Mouse (Mus musculus): ENCODE measurements around the gene Spock1. TPM values are rescaled to one million over a fixed set of nuclear protein-coding genes. Genes with fewer than 3 reads are reported as not detected.

Spock1 gene
- 12.0 and 13.1 TPM in 2 replicates for polyA plus RNA-seq (2015; fragmentation: Nextera tagmentation; extraction: Ambion mirVana)

- H3K4me1 ChIP-seq, result peaks cover 17% of the 10 kb centered on the region
- WGBS, result under 1% methylated on average over 32 of the region's 32 CpGs
- peak within 1 kb of the TSS; percentile 49 for H3K9ac ChIP-seq
- peaks cover 43% of the 10 kb centered on the region for H3K27me3 ChIP-seq
- H3K9me3 ChIP-seq, result no peaks in the 10 kb centered on the region
- ATAC-seq (ENCODE audit: insufficient number of reproducible peaks, insufficient read depth, low FRiP score, low TSS enrichment, low read depth), result peak; percentile 48; the same call in 1 of the 2 replicates
- H3K27ac ChIP-seq, result no peak within 1 kb of the TSS
- H3K4me3 ChIP-seq, result peak within 1 kb of the TSS; percentile 45
- H3K36me3 ChIP-seq, result no peaks in the 10 kb centered on the region
- peak within 1 kb of the TSS; percentile 76 for H3K4me2 ChIP-seq
Observed at GRCm38 (mm10) chr13:57908266-57908582, at the start of gene Spock1. Gene Spock1, minus strand, starts transcription at chr13:57908332.

- no peak overlapping the region for H3K9ac ChIP-seq
- H3K4me3 ChIP-seq, result no peak overlapping the region
- no peak overlapping the region for H3K27ac ChIP-seq
- 77% methylated on average over 12 of the region's 12 CpGs for WGBS
- H3K36me3 ChIP-seq, result no peaks in the 10 kb centered on the region
- no peak for ATAC-seq (ENCODE audit: insufficient number of reproducible peaks, insufficient read depth, low FRiP score, low TSS enrichment, low read depth)
- H3K4me2 ChIP-seq, result no peak overlapping the region
- peaks cover 21% of the 10 kb centered on the region for H3K4me1 ChIP-seq
- H3K27me3 ChIP-seq, result no peaks in the 10 kb centered on the region
- no peaks in the 10 kb centered on the region for H3K9me3 ChIP-seq
Observed at GRCm38 (mm10) chr13:57950091-57950490, 42.0 kb upstream of the Spock1 start.

GRCm38 (mm10) chr13:57949513-57949912 is 41.4 kb upstream of the Spock1 start:
- H3K4me3 ChIP-seq, result no peak overlapping the region
- ATAC-seq (ENCODE audit: insufficient number of reproducible peaks, insufficient read depth, low FRiP score, low TSS enrichment, low read depth), result no peak
- H3K4me1 ChIP-seq, result peaks cover 24% of the 10 kb centered on the region
- no peak overlapping the region for H3K9ac ChIP-seq
- H3K9me3 ChIP-seq, result no peaks in the 10 kb centered on the region
- H3K27me3 ChIP-seq, result no peaks in the 10 kb centered on the region
- H3K4me2 ChIP-seq, result no peak overlapping the region
- no peaks in the 10 kb centered on the region for H3K36me3 ChIP-seq
- WGBS, result 84% methylated on average over 4 of the region's 4 CpGs
- no peak overlapping the region for H3K27ac ChIP-seq

DNA sequence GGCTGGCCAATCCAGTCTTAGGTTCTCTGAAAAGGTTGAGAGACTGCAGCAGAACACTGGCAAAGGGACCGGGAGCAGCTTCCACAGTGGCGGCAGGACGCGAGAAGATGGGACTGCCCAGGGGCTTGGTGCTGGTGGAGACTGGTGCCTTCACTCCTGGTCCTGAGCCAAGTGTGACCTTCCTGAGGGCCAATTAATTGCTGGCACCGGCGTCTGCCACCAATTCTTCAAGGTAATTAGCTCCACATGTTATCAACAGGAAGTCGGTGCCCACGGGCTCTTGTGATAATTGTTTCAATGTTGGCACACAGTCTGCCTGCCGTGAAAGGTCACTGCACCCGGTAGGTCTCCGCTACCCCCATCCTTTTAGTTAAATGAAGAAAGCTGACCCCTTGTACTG is 37.1 kb upstream of the Spock1 start:
- ATAC-seq (ENCODE audit: insufficient number of reproducible peaks, insufficient read depth, low FRiP score, low TSS enrichment, low read depth), result no peak
- 30% methylated on average over 11 of the region's 11 CpGs for WGBS
- H3K36me3 ChIP-seq, result no peaks in the 10 kb centered on the region
- H3K9ac ChIP-seq, result no peak overlapping the region
- H3K4me3 ChIP-seq, result no peak overlapping the region
- H3K4me2 ChIP-seq, result peak overlapping the region; percentile 20
- H3K4me1 ChIP-seq, result peaks cover 13% of the 10 kb centered on the region
- H3K27me3 ChIP-seq, result no peaks in the 10 kb centered on the region
- no peak overlapping the region for H3K27ac ChIP-seq
- no peaks in the 10 kb centered on the region for H3K9me3 ChIP-seq

- Histone ChIP-seq H3K4me3 (no peak overlapping the region), H3K27me3 (no peaks in the 10 kb centered on the region), H3K4me2 (no peak overlapping the region), H3K4me1 (peaks cover 13% of the 10 kb centered on the region), H3K36me3 (no peaks in the 10 kb centered on the region), H3K9ac (no peak overlapping the region), H3K9me3 (no peaks in the 10 kb centered on the region), H3K27ac (no peak overlapping the region)
- WGBS, result 72% methylated on average over 5 of the region's 5 CpGs
- no peak for ATAC-seq (ENCODE audit: insufficient number of reproducible peaks, insufficient read depth, low FRiP score, low TSS enrichment, low read depth)
Observed at GRCm38 (mm10) chr13:57944434-57944833, 36.3 kb upstream of the Spock1 start.

- Histone ChIP-seq H3K27me3 (no peaks in the 10 kb centered on the region), H3K4me3 (no peak overlapping the region), H3K27ac (no peak overlapping the region), H3K4me1 (peaks cover 13% of the 10 kb centered on the region), H3K4me2 (no peak overlapping the region), H3K36me3 (no peaks in the 10 kb centered on the region), H3K9me3 (no peaks in the 10 kb centered on the region), H3K9ac (no peak overlapping the region)
- no peak for ATAC-seq (ENCODE audit: insufficient number of reproducible peaks, insufficient read depth, low FRiP score, low TSS enrichment, low read depth)
Observed at GRCm38 (mm10) chr13:57943900-57944299, 35.8 kb upstream of the Spock1 start.

DNA sequence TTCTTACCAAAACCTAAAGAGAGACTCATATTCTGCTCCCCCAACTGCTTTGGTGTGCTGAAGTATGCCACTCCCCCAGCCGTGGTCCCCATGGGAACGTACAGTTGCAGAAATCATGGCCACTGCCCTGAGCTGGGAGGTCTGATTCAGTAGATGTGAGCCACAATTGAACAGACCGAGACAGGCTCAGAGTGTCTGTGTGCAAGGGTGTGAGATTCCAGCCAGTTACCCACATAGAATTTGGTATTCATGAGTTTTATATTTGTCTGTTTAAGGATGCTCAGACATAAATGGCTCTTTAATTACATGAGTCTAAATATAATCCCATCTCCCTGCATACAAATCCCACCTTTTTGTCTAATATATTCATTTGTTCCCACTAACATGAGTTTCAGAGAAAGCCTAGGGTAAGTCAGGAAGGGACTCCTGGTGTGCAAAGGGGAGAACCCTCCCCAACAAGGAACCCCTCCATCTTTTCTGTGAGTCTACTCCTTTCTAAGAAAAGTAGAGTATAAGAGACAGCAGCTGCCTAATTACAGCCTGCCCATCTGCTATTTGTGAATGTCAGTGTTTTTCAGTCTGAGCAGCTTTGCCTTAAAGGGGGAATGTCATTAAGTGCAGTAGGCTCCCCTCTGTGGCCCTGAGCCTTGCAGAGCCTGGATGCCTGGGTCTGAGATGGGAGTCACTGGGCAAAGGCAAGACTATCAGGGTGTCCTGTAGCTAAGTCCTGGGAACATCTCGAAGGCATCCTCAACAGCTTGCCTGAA is 29.5 kb upstream of the Spock1 start:
- no peaks in the 10 kb centered on the region for H3K36me3 ChIP-seq
- peaks cover 8% of the 10 kb centered on the region; the same call in 1 of the 2 replicates for H3K4me1 ChIP-seq
- 71% methylated on average over 4 of the region's 4 CpGs for WGBS
- no peak overlapping the region for H3K4me3 ChIP-seq
- ATAC-seq (ENCODE audit: insufficient number of reproducible peaks, insufficient read depth, low FRiP score, low TSS enrichment, low read depth), result no peak
- H3K4me2 ChIP-seq, result no peak overlapping the region
- H3K27ac ChIP-seq, result no peak overlapping the region
- H3K27me3 ChIP-seq, result no peaks in the 10 kb centered on the region
- no peak overlapping the region for H3K9ac ChIP-seq
- peaks cover 3% of the 10 kb centered on the region; the same call in 1 of the 2 replicates for H3K9me3 ChIP-seq

DNA sequence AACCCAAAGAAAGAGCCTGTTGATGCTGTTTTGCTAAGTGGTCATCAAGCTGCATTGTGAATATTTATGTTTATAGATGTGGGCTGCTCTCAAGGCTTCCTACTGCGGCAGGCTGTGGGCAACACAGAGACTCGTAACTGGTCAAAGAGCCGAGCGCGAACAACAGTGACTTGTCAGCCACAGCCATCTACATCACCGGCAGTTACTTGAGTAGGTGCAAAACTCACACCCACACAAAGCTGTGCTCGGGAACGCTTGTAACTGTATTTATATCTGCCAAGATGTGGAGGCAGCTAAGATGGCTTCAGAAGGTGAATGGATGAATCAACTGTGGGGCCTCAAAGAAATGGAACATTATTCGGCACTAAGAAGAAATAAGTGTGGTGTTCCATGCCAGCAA is 23.9 kb upstream of the Spock1 start:
- Histone ChIP-seq H3K9me3 (peaks cover 3% of the 10 kb centered on the region; the same call in 1 of the 2 replicates), H3K27ac (peak overlapping the region; percentile 83; the same call in 1 of the 2 replicates), H3K4me3 (no peak overlapping the region), H3K27me3 (no peaks in the 10 kb centered on the region), H3K4me2 (no peak overlapping the region), H3K9ac (no peak overlapping the region), H3K36me3 (no peaks in the 10 kb centered on the region), H3K4me1 (peaks cover 22% of the 10 kb centered on the region)
- WGBS, result 95% methylated on average over 9 of the region's 9 CpGs
- ATAC-seq (ENCODE audit: insufficient number of reproducible peaks, insufficient read depth, low FRiP score, low TSS enrichment, low read depth), result no peak

- H3K4me1 ChIP-seq, result peaks cover 22% of the 10 kb centered on the region
- H3K4me2 ChIP-seq, result no peak overlapping the region
- no peak for ATAC-seq (ENCODE audit: insufficient number of reproducible peaks, insufficient read depth, low FRiP score, low TSS enrichment, low read depth)
- no peaks in the 10 kb centered on the region for H3K27me3 ChIP-seq
- peak overlapping the region; percentile 83 for H3K27ac ChIP-seq
- H3K9me3 ChIP-seq, result peaks cover 2% of the 10 kb centered on the region; the same call in 1 of the 2 replicates
- 29% methylated on average over 3 of the region's 3 CpGs for WGBS
- no peaks in the 10 kb centered on the region for H3K36me3 ChIP-seq
- no peak overlapping the region for H3K9ac ChIP-seq
- no peak overlapping the region for H3K4me3 ChIP-seq
Observed at GRCm38 (mm10) chr13:57931376-57931775, 23.2 kb upstream of the Spock1 start.

- H3K9me3 ChIP-seq, result no peaks in the 10 kb centered on the region
- H3K9ac ChIP-seq, result no peak overlapping the region
- no peak overlapping the region for H3K4me3 ChIP-seq
- H3K36me3 ChIP-seq, result no peaks in the 10 kb centered on the region
- WGBS, result 23% methylated on average over 5 of the region's 5 CpGs
- H3K27ac ChIP-seq, result peak overlapping the region; percentile 83
- H3K27me3 ChIP-seq, result no peaks in the 10 kb centered on the region
- no peak for ATAC-seq (ENCODE audit: insufficient number of reproducible peaks, insufficient read depth, low FRiP score, low TSS enrichment, low read depth)
- no peak overlapping the region for H3K4me2 ChIP-seq
- H3K4me1 ChIP-seq, result peaks cover 22% of the 10 kb centered on the region
Observed at GRCm38 (mm10) chr13:57930720-57931119, 22.6 kb upstream of the Spock1 start.

DNA sequence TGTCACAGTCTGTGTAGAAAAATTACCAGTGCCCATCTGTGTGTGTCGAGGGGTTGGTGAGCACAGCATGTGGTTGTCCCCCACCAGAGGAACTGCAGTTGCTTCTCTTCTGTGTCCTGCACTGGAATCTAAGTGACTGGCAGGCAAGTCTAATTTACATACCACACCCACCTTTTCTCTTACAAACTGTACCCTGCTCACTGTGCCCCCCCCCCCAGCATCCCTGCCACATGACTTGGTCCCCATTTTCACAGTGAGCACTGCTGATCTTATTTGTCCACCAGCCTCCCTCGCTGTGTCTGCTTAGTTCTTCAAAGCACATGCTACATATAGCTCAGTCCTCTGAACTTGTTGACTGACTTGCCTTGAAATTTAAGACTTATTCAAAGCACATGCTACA is 22.2 kb upstream of the Spock1 start:
- Histone ChIP-seq H3K36me3 (no peaks in the 10 kb centered on the region), H3K4me2 (0 out of 2 replicates have a peak overlapping the region, but pooled peaks have one; percentile 4), H3K27me3 (no peaks in the 10 kb centered on the region), H3K9me3 (no peaks in the 10 kb centered on the region), H3K4me1 (peaks cover 22% of the 10 kb centered on the region), H3K4me3 (no peak overlapping the region), H3K27ac (peak overlapping the region; percentile 83), H3K9ac (no peak overlapping the region)
- 10% methylated on average over 2 of the region's 2 CpGs for WGBS
- ATAC-seq (ENCODE audit: insufficient number of reproducible peaks, insufficient read depth, low FRiP score, low TSS enrichment, low read depth), result peak; percentile 59; the same call in 1 of the 2 replicates

- no peak overlapping the region for H3K9ac ChIP-seq
- ATAC-seq (ENCODE audit: insufficient number of reproducible peaks, insufficient read depth, low FRiP score, low TSS enrichment, low read depth), result no peak
- no peak overlapping the region for H3K4me2 ChIP-seq
- no peaks in the 10 kb centered on the region for H3K4me1 ChIP-seq
- no peaks in the 10 kb centered on the region for H3K36me3 ChIP-seq
- no peak overlapping the region for H3K27ac ChIP-seq
- no peaks in the 10 kb centered on the region for H3K27me3 ChIP-seq
- H3K4me3 ChIP-seq, result no peak overlapping the region
- H3K9me3 ChIP-seq, result peaks cover 4% of the 10 kb centered on the region; the same call in 1 of the 2 replicates
- 84% methylated on average over 4 of the region's 4 CpGs for WGBS
Observed at GRCm38 (mm10) chr13:57919947-57920346, 11.8 kb upstream of the Spock1 start.

All from embryonic facial prominence, embryonic 13.5 days (tissue).